Mouse (Mus musculus) urinary bladder, postnatal 25 days (tissue): ENCODE data around the gene Ltbp1.

Source experiments
- DNase-seq: peaks from one replicate; pipeline ENCODE4 v3.0.0; 2022; ENCODE audit warnings: low spot score

The Ltbp1 gene

GRCm38 (mm10) chr17:75293725-75294124 lies 288.4 kb downstream of the Ltbp1 start:
- DNase-seq: no peak

- no peak for DNase-seq
Observed at GRCm38 (mm10) chr17:75300908-75301307, 295.5 kb downstream of the Ltbp1 start.

- no peak for DNase-seq
Observed at GRCm38 (mm10) chr17:75304807-75305420, 299.5 kb downstream of the Ltbp1 start.

- DNase-seq: no peak
Observed at GRCm38 (mm10) chr17:75305714-75306113, 300.3 kb downstream of the Ltbp1 start.

- DNase-seq: no peak
Observed at GRCm38 (mm10) chr17:75307070-75308011, 302.0 kb downstream of the Ltbp1 start.

GRCm38 (mm10) chr17:75317106-75317505 lies 311.7 kb downstream of the Ltbp1 start:
- DNase-seq: no peak

GRCm38 (mm10) chr17:75323229-75323628 lies 317.9 kb downstream of the Ltbp1 start:
- no peak for DNase-seq

GRCm38 (mm10) chr17:75323766-75324165 lies 318.4 kb downstream of the Ltbp1 start:
- no peak for DNase-seq

GRCm38 (mm10) chr17:75328102-75328639 lies 322.8 kb downstream of the Ltbp1 start:
- no peak for DNase-seq

GRCm38 (mm10) chr17:75330366-75330765 lies 325.0 kb downstream of the Ltbp1 start:
- DNase-seq: no peak

- no peak for DNase-seq
Observed at GRCm38 (mm10) chr17:75331421-75331951, 326.1 kb downstream of the Ltbp1 start.

GRCm38 (mm10) chr17:75332289-75332688 lies 326.9 kb downstream of the Ltbp1 start:
- DNase-seq: no peak

GRCm38 (mm10) chr17:75333011-75333410 lies 327.6 kb downstream of the Ltbp1 start:
- no peak for DNase-seq

- no peak for DNase-seq
Observed at GRCm38 (mm10) chr17:75333759-75334158, 328.4 kb downstream of the Ltbp1 start.

- DNase-seq: no peak
Observed at GRCm38 (mm10) chr17:75335649-75336048, 330.3 kb downstream of the Ltbp1 start.

GRCm38 (mm10) chr17:75341227-75341626 lies 335.9 kb downstream of the Ltbp1 start:
- no peak for DNase-seq

GRCm38 (mm10) chr17:75345116-75345515 lies 339.7 kb downstream of the Ltbp1 start:
- DNase-seq: no peak

- no peak for DNase-seq
Observed at GRCm38 (mm10) chr17:75347414-75347813, 342.0 kb downstream of the Ltbp1 start.

GRCm38 (mm10) chr17:75349109-75349508 lies 343.7 kb downstream of the Ltbp1 start:
- no peak for DNase-seq

- DNase-seq: no peak
Observed at GRCm38 (mm10) chr17:75349602-75350001, 344.2 kb downstream of the Ltbp1 start.

GRCm38 (mm10) chr17:75353323-75353722 lies 348.0 kb downstream of the Ltbp1 start:
- DNase-seq: no peak

GRCm38 (mm10) chr17:75355431-75355830 lies 350.1 kb downstream of the Ltbp1 start:
- no peak for DNase-seq

- no peak for DNase-seq
Observed at GRCm38 (mm10) chr17:75360111-75360510, 354.7 kb downstream of the Ltbp1 start.
